Mouse (Mus musculus) gastrocnemius, adult 18-20 months (tissue): ENCODE results near the gene Stag1. TPM values are rescaled to one million over a fixed set of nuclear protein-coding genes. Genes with fewer than 3 reads are reported as not detected.

ENCODE experiments used
- total RNA-seq, 2 experiments: library from RNA; stranded (reverse); gene quantifications; 2 replicates each; pipeline ENCODE4 v1.2.3; 2021

The Stag1 gene
- total RNA-seq, 2 experiments from 2014 or later: 19.5 to 26.1 TPM

Other genes with a start within 250 kb of the Stag1 start
- gene Il20rb, start 111.0 kb upstream of the Stag1 start, total RNA-seq: 1 to 10 TPM; 1.1 TPM
- 10 to 100 TPM; 25.3 to 34.2 TPM for gene Nck1, start 51.7 kb upstream of the Stag1 start, total RNA-seq
- gene Slc35g2, start 26.7 kb upstream of the Stag1 start, total RNA-seq: under 1 TPM; 0.46 to 0.78 TPM